Mouse (Mus musculus) heart, embryonic 10.5 days (tissue): Measurements from ENCODE around the gene Safb2. TPM values are rescaled to one million over a fixed set of nuclear protein-coding genes. Genes with fewer than 3 reads are reported as not detected.

Experiments
- DNase-seq: peaks from one replicate; pipeline ENCODE4 v3.0.0-alpha.2; 2017; ENCODE audit warnings: low spot score
- H3K27ac ChIP-seq: fragments of 300-500 bp; sonication (generic); 2 replicates; pipeline ENCODE4 v1.5.1; 2016; ENCODE audit warnings: mild to moderate bottlenecking
- H3K27me3 ChIP-seq: fragments of 300-500 bp; sonication (generic); 2 replicates; pipeline ENCODE4 v1.6.1; 2016; ENCODE audit warnings: mild to moderate bottlenecking; ENCODE audit not compliant: poor library complexity, insufficient read depth, severe bottlenecking
- H3K36me3 ChIP-seq: fragments of 300-500 bp; sonication (generic); 2 replicates; pipeline ENCODE4 v1.6.1; 2016; ENCODE audit warnings: mild to moderate bottlenecking, moderate library complexity
- H3K4me1 ChIP-seq: fragments of 300-500 bp; sonication (generic); 2 replicates; pipeline ENCODE4 v1.6.1; 2016; ENCODE audit warnings: mild to moderate bottlenecking
- H3K4me3 ChIP-seq: fragments of 300-500 bp; sonication (generic); 2 replicates; pipeline ENCODE4 v1.5.1; 2016; ENCODE audit warnings: mild to moderate bottlenecking, moderate library complexity
- H3K9me3 ChIP-seq: fragments of 300-500 bp; sonication (generic); 2 replicates; pipeline ENCODE4 v1.6.1; 2016; ENCODE audit warnings: mild to moderate bottlenecking, moderate library complexity
- WGBS: fragments of 180-500 bp; shearing (Covaris S2); methylation state at CpG from one replicate; pipeline ENCODE4 v1.1.7; 2016; 5-methylcytosine and 5-hydroxymethylcytosine counted together
- polyA plus RNA-seq: library from polyadenylated mRNA; unstranded; fragments of >200 nt; fragmentation: Nextera tagmentation; extraction: Ambion mirVana; gene quantifications from 2 replicates; pipeline ENCODE4 v1.2.1, GENCODE M21; 2016

The Safb2 gene
- polyA plus RNA-seq, 1 experiment from 2014 or later = 81.0 TPM

DNA sequence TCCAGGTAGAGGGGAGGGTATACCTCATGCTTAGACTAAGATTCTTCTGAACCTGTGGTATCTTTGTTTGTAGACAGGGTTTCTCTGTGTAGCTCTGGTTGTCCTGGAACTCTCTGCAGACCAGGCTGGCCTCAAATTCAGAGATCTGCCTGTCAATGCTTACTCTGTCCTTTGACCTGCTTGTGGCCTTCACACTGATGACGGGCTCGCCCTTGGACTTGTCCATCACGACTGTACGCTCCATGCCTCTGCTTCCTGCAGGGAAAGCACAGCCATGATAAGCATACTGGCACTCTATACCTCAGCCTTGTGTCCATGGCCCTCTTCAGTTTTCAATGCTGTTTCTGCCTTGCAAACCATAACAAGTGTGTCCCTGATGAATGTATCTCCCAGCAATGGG lies 17.0 kb downstream of the Safb2 start:
- WGBS = 92% methylated on average over 4 of the region's 4 CpGs
- Histone ChIP-seq H3K27me3 (no peaks in the 10 kb centered on the region), H3K9me3 (no peaks in the 10 kb centered on the region), H3K4me3 (no peak overlapping the region), H3K27ac (no peak overlapping the region), H3K4me1 (no peaks in the 10 kb centered on the region), H3K36me3 (peaks cover 100% of the 10 kb centered on the region)
- DNase-seq = no peak

DNA sequence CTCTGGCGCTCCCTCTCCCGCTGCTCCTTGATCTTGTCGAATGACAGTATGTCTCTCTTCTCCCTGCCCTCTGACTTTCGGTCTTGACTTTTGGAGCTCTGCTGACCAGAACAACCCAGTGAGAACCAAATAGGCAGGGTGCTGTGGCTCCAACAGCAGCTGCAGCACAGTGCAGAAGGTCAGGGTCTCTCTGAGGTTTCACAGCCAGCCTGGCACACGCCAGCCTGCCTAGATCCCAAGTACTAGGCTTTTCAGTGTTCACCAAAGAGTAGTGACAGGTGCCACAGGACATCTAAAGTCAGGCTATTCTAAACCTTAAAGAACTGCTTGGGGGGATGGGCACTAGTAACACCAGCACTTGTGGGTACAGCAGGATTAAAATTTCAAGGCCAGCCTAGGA lies 17.5 kb downstream of the Safb2 start:
- 92% methylated on average over 5 of the region's 5 CpGs for WGBS
- H3K27ac ChIP-seq = no peak overlapping the region
- H3K9me3 ChIP-seq = no peaks in the 10 kb centered on the region
- no peaks in the 10 kb centered on the region for H3K4me1 ChIP-seq
- peaks cover 100% of the 10 kb centered on the region for H3K36me3 ChIP-seq
- H3K27me3 ChIP-seq = no peaks in the 10 kb centered on the region
- no peak for DNase-seq
- H3K4me3 ChIP-seq = no peak overlapping the region

DNA sequence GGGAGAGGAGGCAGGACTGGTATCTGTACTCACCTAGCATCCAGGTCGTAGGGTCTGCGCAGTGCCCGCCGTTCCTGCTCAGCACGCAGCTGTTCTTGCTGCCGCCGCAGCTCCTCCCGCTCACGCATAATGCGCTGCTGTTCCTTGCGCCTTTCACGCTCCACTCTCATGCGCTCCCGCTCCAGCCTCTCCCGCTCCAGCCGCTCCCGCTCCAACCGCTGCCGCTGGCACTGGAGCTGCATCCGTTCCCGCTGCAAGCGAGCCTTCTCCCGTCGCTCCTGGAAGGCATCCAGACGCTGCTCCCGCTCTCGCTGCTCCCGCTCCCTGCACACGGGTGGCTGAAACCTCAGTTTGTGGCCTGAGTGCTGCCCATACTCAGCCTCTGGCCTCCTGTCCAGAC lies 18.1 kb downstream of the Safb2 start:
- H3K4me3 ChIP-seq = no peak overlapping the region
- H3K27ac ChIP-seq = no peak overlapping the region; the same call in 1 of the 2 replicates
- peaks cover 100% of the 10 kb centered on the region for H3K36me3 ChIP-seq
- no peak for DNase-seq
- no peaks in the 10 kb centered on the region for H3K9me3 ChIP-seq
- whole genome bisulfite sequencing = 92% methylated on average over 29 of the region's 29 CpGs
- no peaks in the 10 kb centered on the region for H3K27me3 ChIP-seq
- no peaks in the 10 kb centered on the region for H3K4me1 ChIP-seq

DNA sequence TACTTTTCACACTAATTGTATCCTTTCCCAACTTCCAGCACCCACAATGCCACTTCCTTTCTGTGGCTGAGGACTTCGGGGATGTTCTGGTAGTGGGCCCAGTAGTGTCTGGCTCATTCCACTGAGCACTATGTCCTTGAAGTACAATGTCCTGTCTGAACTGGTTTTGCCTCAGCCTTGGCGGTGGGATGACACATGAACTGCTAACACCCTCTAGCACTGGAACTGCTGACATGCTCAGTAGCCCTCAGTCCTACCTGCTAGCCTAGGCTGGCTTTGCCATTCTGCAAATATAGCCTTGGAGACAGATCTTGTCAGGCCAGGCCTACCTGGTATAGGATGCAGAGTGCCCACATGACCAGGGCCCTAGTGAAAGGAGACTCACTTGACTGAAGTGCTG lies 22.5 kb downstream of the Safb2 start:
- Histone ChIP-seq H3K9me3 (no peaks in the 10 kb centered on the region), H3K36me3 (peaks cover 66% of the 10 kb centered on the region), H3K4me3 (no peak overlapping the region), H3K27me3 (no peaks in the 10 kb centered on the region), H3K4me1 (no peaks in the 10 kb centered on the region), H3K27ac (no peak overlapping the region)
- 94% methylated on average over 2 of the region's 2 CpGs for WGBS
- no peak for DNase-seq

DNA sequence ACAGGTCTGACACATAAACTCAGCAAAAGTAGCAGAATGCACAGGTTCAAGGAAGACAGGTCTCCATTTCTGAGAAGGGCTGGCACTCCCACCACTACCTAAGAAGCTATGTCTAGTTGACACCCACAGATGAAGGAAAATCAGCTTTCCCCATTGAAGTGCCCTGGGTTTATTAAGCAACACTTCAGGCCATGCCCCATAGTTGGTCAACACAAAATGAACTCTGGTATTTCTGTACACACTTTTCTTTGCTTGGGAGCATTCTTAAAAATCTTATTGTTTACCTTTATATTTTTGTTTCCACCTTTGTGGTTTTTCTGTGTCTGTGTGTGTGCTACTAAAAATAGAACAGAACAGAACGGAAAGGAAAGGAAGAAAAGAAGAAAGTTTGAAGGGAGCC lies 24.3 kb downstream of the Safb2 start:
- DNase-seq = no peak
- Histone ChIP-seq H3K27me3 (no peaks in the 10 kb centered on the region), H3K4me1 (no peaks in the 10 kb centered on the region), H3K27ac (no peak overlapping the region), H3K9me3 (no peaks in the 10 kb centered on the region), H3K4me3 (no peak overlapping the region), H3K36me3 (peaks cover 48% of the 10 kb centered on the region)
- 63% methylated on average over 1 of the region's 1 CpGs for WGBS

DNA sequence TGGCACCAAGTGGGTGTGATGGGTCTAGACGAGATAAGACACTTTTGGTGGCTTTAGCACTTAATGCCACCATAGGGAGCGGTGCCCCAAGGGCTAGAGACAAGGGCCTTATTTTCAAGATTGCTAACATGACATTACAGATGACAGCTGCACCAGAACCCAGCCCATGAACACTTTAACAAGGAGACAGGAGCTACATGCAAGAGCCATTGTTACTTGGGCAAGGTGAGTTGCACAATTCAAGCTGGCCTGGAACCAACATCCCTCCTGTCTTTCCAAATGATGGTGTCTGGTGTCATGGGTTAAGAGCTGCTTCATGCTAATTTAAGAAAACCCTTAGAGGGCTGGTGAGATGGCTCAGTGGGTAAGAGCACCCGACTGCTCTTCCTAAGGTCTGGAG lies 25.0 kb downstream of the Safb2 start:
- 71% methylated on average over 3 of the region's 3 CpGs for WGBS
- DNase-seq = no peak

DNA sequence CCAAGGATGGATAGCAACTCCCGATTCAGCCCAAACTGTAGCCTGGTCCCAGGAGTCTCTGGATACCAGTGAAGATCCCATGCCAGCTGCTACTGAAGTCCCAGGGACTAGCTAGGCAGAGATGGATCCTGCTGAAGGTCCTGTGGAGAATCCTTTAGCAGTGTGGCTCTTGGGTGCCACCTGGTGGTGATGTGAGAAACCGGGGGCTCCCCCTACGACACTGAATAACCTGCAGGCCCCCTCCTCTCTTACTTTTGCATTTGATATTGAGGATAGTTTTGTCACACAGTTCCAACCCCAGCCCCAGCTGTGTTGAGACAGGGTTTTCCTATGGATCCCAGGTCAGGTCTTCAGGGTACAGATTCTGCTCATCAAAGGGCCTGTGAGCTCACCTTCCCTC lies 25.9 kb downstream of the Safb2 start:
- no peaks in the 10 kb centered on the region for H3K4me1 ChIP-seq
- no peak overlapping the region for H3K4me3 ChIP-seq
- H3K27ac ChIP-seq = no peak overlapping the region
- H3K36me3 ChIP-seq = peaks cover 32% of the 10 kb centered on the region
- DNase-seq = no peak
- H3K27me3 ChIP-seq = no peaks in the 10 kb centered on the region
- no peaks in the 10 kb centered on the region for H3K9me3 ChIP-seq
- WGBS = 25% methylated on average over 3 of the region's 3 CpGs

More for the DNA sequence above, 25.0 kb downstream of the Safb2 start:
- Histone ChIP-seq H3K36me3 (peaks cover 41% of the 10 kb centered on the region), H3K4me1 (no peaks in the 10 kb centered on the region), H3K4me3 (no peak overlapping the region), H3K9me3 (no peaks in the 10 kb centered on the region), H3K27ac (no peak overlapping the region), H3K27me3 (no peaks in the 10 kb centered on the region)

DNA sequence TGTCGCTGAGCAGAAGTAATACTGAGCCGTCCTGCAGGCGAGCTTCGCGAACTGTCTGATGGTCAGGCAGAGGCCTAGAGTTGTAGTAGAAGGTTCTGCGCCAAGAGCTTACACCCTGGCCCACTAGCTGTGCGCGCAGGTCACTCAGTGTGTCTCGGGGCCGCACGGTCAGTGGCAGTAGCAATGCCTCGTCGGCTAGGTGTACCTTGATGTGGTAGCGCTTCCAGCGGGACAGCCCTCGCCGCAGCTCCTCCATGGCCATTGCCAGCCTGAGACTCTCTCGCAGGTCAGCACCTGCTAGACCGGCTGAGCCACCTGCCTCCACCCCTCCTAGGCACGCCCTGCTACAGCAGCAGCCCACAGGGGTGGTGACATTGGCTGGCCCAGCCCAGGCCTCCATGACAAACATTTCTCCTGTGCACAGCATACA lies 30.2 kb downstream of the Safb2 start, which contains the start of gene Gm20219:
Gm20219 (minus strand) TSS at position 266 of the 430 bp plus-strand sequence.
- Histone ChIP-seq H3K36me3 (no peaks in the 10 kb centered on the region), H3K27me3 (no peaks in the 10 kb centered on the region), H3K4me1 (no peaks in the 10 kb centered on the region), H3K9me3 (no peaks in the 10 kb centered on the region), H3K4me3 (no peak within 1 kb of the TSS), H3K27ac (no peak within 1 kb of the TSS)
- DNase-seq = no peak
- WGBS = 69% methylated on average over 20 of the region's 20 CpGs

DNA sequence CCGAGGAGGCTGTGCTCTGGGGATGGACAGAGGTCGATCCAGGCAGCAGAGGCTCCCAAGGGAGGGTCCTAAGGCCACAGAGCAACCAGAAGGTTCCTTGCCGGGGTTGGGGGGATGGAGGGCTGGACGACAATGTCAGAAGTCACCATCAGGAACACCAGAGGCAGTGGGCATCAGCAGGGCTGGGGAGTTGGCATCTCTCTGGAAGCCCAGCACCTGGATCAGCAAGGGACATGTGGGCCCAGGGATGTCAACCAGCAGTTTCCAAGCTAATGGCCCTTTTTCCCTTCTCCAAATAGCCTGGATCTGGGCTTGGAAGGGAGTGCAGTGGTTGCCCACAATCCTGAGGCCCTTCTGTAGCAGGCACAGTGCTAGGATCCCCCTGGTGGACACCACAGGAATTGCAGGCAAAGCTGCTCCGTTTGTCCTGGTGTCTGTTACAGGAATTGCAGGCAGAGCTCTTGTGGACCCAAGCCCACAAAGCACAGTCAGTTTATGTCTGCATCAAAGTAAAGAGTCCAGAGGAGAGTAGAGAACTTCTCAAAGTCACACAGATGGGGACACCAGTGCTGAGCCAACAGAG lies 31.5 kb downstream of the Safb2 start:
- peak; percentile 89 for DNase-seq
- no peak overlapping the region for H3K4me3 ChIP-seq
- H3K36me3 ChIP-seq = no peaks in the 10 kb centered on the region
- no peaks in the 10 kb centered on the region for H3K27me3 ChIP-seq
- H3K4me1 ChIP-seq = no peaks in the 10 kb centered on the region
- WGBS = 59% methylated on average over 5 of the region's 5 CpGs
- H3K9me3 ChIP-seq = no peaks in the 10 kb centered on the region
- H3K27ac ChIP-seq = no peak overlapping the region

DNA sequence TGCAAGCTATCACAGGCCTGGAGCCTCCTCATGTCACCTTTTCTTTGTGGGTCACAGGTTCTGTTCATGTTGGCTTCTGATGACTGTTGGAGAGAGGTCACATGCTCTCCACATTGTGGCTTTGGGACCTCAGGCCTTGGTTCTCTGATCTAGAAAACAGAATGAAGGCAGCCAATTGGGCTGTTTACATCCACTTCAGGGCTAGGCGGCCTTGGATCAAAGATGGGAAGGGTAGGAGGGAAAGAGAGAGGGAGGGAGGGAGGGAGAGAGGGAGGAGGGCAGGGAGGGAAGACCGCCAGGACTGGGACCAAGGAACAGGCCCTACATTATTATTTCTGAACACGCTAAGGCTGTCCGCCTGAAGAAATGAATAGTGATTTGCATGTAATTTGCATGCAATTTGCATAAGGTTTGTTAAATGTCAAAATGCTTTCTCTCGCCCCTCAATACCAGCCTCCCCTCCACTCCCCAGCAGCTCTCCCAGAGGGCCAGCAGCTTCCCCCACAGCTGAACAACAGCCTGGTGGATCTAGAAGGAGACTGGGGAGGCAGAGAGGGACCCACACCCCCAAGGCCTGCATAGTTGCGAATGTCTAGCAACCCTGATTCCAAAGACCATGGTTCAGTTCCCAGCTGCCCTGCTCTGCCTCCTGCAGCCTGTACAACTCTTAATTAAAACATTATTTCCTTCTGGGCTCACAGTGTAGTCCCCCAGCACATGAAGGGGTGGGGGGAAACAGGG lies 32.4 kb downstream of the Safb2 start:
- DNase-seq = no peak
- Histone ChIP-seq H3K36me3 (no peaks in the 10 kb centered on the region), H3K4me3 (no peak overlapping the region), H3K27me3 (no peaks in the 10 kb centered on the region), H3K27ac (no peak overlapping the region), H3K4me1 (peaks cover 4% of the 10 kb centered on the region), H3K9me3 (no peaks in the 10 kb centered on the region)
- WGBS = 77% methylated on average over 6 of the region's 6 CpGs

DNA sequence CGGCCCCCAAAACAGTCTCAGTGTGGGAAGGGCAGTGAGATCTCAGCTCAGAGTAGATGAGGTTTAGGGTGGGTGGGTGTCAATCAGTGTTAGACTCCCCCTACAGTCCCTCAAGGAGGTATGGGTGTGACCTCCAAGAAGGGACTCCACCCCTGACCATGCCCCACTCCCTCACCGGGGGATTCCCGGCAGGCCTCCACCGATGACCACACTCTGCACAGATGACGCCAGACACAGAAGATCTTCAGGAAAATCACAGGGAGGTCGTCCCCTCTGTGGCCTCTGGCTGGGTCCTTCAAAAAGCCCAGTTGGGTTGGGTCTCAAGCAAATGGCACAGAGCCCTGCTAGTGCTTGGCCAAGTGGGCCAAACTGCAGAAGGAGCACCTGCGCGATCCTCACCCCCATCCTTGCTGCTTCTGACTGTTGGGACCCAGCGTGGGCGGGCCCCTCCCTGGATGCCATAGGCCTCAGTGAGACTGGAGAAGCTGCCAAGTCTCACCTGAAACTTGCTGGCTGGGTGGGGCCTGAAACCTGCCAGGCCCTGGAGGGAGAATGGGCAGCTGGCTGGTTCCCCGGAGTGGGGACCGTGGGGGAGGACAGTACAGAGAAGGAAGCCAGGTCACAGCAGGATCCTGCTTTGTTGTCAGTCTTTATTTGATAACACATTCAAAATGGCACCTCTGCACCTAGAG lies 33.5 kb downstream of the Safb2 start:
- DNase-seq = no peak
- H3K27ac ChIP-seq = no peak overlapping the region
- 75% methylated on average over 12 of the region's 12 CpGs for WGBS
- peaks cover 6% of the 10 kb centered on the region for H3K4me1 ChIP-seq
- no peak overlapping the region for H3K4me3 ChIP-seq
- H3K27me3 ChIP-seq = no peaks in the 10 kb centered on the region
- no peaks in the 10 kb centered on the region for H3K36me3 ChIP-seq
- H3K9me3 ChIP-seq = no peaks in the 10 kb centered on the region

DNA sequence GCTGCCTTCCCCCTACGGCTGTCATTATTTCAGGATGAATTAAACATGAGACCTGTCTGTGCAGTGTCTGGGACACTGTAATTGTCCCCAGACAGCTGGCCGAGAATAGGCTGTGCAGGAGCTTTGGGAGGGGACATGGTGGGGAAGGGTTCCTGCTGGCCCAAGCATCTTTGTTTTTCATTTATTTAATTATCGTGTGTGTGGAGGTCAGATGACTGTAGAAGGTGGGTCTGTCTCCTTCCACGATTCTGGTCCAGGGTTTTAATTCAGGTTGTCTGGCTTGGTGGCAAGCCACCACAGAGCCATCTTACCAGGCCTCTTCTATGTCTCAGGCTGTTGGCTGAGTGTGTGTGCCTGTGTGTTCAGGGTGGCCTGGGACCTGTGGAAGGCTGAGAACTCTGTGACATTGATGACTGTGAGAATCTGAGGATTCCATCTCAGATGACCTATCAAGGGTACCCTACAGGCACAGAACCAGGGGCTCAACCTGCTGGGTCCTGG lies 35.7 kb downstream of the Safb2 start:
- DNase-seq = no peak
- Histone ChIP-seq H3K36me3 (no peaks in the 10 kb centered on the region), H3K9me3 (no peaks in the 10 kb centered on the region), H3K4me1 (peaks cover 6% of the 10 kb centered on the region), H3K4me3 (no peak overlapping the region), H3K27ac (no peak overlapping the region), H3K27me3 (no peaks in the 10 kb centered on the region)
- WGBS = 71% methylated on average over 4 of the region's 4 CpGs
